Mouse (Mus musculus) megakaryocyte, adult 5-6 weeks (primary cell): ENCODE results near the gene Erc2. TPM values are rescaled to one million over a fixed set of nuclear protein-coding genes. Genes with fewer than 3 reads are reported as not detected.

Experiments used
- ATAC-seq: 2 replicates; pipeline ENCODE4 v1.8.0; 2016; ENCODE audit warnings: mild to moderate bottlenecking, inconsistent platforms; ENCODE audit not compliant: poor library complexity, severe bottlenecking
- total RNA-seq, 2 experiments: library from RNA; stranded (forward) in 1 of 2; stranded (reverse) in 1 of 2; fragments of 153-499, 151-499 nt in 1 of 2; fragments of 221-1000, 200-1000 nt in 1 of 2; gene quantifications; 2 replicates each; pipeline versions ENCODE4 v1.2.3 to v1.2.4; 2015 to 2017

Erc2 gene
- total RNA-seq, 2 experiments from 2014 or later = 0.04 TPM; not detected in 1

DNA sequence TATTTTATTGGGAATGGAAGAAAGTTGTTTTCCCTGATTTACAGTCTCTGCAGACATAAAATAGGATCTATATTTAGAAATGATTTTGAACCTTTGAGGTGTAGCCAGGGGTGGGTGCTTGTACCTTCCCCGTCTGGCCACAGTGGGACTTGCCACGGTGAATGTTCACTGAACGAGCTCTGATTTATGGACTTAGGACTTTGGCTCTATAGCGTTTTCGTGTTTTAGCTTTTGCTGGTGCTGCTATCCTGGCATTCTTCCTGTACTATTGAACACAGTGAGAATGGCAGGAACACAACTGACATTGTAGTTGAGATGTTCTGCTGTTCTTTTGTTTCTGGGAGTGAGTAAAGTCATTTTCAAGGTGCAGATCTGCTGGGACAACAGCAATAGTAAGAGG lies 429.4 kb downstream of the Erc2 start:
- ATAC-seq = no peak

DNA sequence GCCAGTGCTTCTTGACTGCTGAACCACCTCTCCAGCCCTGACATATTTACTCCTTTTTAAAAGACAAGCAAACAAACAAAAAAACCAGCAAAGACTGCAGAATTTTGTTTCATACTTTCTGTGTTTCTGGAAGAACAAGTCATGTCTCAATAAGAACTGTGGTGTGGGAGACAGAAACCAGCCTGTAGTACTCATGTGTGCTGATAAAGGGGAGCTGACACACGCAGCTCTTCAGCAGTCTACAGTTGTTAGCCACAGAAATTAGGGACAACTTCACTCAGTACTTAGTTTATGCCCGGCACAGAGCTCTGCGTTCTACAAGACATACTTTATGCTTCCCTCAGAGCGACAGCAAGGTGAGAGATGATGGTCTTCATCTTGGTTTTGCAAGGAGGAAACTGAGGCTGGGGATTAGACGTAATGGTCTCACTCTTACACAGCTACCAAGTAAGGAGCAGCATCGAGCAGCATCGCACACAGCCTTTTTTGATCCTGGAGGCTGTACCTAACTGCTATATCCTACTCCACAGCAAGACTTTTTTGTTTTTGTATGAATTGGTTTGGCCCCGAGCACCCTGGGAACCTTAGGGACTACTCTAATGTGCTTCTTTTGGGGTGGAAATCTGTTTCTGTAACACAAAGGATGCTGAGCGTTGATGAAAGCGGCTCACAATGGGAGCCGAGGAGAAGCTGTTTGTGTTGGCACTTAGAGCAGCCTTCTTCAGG lies 435.1 kb downstream of the Erc2 start:
- no peak for ATAC-seq

DNA sequence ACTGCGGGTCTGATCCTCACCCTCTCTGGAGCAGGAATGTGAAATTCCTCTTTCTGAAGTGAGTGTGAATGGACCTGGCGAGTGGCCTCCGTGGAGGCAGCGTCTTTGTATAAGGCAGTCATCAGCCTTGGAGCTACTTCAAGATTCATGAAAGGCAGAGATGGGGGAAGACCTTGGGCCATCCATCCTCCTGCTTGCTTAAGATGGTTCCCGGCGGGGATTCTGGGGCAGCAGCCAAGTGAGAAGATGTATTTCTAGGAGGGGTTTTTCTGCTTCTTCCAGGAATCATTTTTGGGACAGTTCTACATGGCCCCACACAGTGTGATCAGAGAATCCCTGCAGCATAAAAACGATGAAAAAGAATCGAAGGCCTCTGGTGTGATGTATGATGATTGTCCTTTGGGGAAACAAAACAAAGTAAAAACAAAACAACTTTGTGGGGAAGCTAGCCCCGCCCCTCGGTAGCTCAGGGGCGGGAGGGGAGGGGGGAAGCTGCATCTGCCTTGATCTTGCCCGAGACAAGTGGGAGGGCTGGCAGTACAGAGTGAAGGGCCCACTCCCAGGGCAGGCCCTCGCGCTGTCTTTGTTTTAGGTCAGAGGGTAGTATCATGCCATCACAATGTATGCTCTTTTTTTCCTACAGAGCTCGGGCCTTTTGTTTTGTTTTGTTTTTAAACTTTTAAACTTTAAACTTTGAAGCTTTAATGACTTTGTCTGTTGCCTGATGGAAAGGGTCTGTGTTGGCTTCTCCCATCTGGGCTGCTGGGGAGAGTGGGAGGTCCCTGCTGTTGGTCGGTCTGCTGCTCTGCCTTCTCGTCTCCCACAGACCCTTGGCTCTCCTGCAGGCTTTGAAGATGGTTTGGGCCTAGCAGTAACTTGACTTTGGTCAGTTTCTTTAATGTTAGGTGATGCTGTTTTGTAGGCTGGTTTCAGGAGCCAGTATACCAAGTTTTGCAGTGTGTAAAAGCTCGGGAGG lies 435.9 kb downstream of the Erc2 start:
- ATAC-seq = no peak

DNA sequence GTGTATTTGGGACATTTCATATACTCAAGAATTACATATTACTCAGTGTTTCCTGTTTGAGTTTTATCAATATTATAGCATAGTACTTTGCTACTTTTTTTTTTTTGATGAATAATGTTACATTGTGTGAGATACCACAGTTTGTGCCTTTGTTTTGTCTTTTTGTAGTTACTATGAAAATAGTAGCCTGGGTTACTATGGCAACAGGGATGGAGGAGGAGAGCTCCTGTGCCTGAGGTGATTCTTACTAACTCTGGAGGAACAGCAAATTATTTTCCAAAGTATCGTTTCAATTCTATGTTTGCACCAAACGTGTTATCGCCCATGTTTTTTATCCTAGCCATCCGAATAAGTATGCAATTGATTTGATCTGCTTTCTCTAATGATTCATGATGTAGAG lies 438.7 kb downstream of the Erc2 start:
- no peak for ATAC-seq

DNA sequence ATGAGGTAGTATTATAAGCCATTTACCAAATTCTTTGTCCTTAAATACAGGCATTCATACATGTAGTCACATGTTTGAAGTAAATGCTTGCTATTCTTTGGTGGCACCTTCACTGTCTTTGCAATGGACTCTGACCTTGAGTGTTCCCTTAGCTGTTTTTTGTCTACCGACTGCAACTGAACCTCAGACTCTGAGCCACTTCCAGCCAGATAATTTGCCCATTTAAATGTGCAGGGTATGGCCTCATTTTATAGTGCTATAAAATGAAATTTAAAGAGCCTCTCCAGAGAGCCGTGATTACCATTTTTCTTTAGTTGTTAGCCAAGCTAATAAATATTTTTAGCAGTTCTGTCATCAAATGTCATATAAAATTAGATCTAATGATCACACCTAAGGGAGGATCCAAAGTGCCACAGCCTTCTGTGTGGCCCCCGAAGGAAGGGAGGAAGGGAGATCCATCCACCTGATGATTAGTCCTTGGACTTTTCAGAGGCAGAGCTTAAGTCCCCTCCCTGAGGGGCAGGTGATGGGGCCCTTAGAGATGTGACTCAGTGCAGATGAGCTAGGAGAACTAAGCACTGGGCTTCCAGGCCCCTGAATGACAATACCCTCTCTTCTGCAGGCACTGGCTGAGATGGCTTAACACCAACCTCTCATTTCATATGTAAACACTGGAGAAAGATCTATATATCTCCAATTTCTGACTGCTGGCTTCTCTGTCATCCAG lies 439.6 kb downstream of the Erc2 start:
- no peak for ATAC-seq

DNA sequence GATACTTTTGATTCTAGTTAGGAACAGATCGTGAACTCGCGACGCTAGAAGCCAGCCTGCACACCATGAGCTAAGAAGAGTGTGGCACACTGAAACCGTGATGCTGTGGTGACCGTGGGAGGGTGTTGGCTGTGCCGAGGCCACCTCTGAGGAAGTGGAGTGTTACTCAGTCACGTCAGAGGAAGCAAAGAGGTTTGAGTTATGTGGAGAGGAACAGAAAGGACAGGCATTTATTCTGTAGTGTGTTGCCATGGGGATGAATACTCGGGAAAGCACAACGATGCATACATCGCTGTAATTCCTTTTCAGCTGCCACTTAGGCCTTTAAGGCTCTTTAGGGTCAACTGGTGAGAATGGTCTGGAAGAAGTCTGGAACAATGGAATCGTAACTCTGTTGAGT lies 445.8 kb downstream of the Erc2 start:
- ATAC-seq = no peak

DNA sequence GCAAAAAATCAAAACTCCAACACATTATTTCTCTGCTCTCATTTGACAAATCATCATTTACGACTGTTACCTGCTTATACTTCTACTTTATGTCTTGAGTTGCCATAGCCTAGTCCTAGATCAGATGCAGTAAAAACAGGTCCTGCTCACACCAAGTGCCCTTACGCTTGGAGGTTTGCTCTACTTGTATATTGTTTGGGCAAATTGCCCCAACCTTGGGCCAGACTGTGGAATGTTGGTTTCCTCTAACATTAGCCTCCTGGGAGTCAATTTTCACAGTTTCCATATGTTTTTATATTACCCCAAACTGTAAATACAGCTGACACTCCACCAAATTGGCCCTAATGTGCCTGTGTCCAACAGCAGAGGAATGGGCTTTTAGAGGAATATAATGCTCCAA lies 447.6 kb downstream of the Erc2 start:
- ATAC-seq = no peak

DNA sequence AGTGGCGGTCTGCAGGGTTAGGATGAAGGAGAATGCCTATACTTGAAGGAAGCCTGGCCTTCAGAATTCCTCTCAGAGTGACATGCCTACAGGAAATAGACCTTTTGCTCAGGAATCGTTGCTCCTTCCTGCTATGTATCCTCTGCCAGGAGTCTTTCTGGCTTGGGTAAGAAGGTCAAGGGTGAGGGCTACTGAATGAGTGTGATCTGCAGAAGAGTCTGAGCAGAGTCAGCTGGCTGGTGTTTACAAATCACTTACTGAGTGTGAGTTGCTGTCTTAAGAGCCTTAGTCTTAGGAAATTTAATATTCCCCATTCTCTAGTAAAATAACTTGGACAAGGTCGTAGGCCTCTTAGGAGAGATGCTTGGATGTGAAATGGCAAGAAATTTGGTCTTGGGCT lies 450.3 kb downstream of the Erc2 start:
- no peak for ATAC-seq

DNA sequence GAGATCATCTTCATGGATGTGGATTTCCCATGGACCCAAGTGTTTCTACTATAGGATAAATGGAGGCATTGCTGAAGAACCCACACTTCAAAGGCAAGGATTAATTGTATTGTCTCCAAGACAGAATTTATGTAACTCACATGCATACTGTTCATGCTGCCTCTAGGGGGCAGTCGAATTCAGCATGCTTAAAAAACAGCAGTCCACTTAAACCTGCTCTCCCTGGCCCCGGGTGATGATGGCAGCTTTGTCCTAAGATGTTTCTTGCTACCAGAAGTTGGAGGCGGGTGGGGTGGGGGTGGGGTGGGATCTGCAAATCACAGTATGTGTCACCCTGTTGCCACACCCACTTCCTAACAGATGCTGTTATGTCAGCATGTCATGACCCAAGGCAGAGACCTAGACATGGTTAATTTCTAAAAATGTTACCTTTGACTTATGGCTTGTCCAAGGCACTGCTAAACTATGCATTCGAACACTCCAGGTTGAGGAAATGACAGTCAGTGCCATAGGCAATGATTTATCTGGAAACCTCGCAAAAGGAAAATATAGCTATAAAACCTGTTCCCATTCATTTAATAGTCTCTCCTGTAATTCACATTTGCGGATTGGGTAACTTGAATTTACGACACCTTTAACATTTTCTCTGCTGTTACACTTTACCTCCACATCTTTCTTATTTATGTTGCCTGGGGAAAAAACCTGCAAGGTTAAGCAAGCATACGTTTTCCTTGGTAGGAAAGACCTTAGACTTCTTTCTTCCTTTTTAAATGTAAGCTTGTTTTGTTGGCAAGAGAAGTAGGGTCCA lies 467.6 kb downstream of the Erc2 start:
- no peak for ATAC-seq

DNA sequence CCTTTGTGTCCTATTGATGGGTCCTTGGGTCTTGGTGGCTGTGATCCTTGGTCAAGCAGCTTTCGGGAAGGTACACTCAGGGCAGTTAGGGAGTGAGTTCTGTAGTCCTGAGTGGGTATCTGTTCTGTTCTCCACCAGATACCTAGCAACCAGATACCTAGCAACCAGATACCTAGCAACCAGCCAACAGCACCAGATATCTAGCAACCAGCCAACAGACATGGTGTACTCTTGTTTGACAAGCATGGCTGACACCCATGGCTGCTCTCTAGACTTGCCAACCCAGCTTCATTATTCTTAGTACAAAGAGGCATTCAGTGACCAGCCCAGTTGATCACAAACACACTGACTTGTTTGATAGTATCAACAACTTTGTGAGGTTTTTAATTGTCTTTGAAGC lies 469.1 kb downstream of the Erc2 start:
- no peak for ATAC-seq

DNA sequence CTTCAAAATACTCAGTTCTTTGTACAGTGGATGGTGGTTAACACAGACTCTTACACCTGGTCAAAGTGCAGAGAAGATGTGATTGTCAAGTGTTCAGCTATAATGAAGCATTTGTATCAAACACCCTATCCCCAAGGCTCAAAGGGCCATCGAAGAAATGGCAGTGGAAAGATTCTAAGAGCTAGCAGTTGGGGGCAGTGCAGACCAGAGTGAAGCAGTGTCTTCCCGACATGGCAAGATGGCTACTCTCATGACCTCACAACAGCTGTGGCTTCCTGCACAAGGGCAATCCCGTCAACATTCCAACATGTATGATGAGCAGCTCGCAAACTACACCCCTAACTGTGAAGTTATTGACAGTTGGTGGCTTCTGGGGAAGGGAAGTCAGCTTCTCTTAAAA lies 471.0 kb downstream of the Erc2 start:
- ATAC-seq = no peak

DNA sequence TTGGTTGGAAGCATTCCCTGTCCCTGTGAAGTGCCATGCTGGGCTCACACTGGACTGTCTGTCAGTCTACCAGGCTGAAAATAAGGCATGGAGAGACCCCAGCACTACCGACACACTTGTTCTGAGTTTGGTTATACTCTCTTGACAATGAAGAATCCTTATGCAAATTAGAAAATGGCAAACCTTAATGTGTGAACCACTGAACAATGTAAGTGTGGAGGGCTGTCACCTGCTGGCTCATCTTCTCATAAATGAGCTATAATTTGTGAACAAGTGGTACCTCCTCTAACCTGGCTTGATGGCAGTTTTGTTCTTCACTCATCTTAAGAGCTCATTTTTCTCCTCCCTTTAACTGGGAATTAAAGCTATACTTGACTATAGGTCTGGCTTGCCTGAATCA lies 471.7 kb downstream of the Erc2 start:
- ATAC-seq = no peak

DNA sequence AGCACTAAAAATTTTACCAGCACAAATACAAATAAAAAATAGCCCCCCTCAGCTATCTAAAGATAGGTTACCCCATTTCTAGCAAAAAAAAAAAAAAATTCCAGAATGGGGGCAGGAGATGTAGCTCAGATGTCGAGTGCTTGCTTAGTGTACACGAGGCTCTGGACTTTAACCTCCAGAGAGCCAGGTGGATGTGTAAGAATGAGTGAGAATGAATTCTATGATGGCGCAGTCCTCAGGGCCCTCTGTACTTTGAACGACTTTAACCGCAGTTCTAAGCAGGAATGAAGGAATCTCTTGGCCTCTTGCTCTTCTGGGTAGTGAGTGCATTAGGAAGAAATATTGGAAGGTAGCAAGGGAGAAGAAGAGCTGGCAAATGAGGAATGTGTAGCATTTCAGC lies 476.9 kb downstream of the Erc2 start:
- no peak for ATAC-seq

DNA sequence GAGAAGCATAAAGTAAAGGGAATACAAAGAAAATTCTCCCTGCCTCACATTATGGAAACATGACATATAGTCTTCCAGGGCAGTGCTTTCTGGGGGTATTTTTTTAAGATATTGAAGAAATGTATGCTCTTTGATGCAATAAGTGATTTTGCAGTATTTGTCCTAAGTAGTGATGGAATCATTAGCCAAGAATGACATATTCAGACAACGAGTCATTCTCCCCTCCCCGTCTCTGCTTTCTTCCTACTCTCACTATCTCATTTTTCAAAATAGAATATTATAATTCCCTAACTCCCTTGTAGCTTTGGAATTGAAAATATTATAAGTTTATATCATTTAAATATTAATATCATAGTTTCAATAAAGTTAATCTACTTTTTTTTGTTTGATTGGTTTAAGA lies 490.9 kb downstream of the Erc2 start:
- no peak for ATAC-seq

DNA sequence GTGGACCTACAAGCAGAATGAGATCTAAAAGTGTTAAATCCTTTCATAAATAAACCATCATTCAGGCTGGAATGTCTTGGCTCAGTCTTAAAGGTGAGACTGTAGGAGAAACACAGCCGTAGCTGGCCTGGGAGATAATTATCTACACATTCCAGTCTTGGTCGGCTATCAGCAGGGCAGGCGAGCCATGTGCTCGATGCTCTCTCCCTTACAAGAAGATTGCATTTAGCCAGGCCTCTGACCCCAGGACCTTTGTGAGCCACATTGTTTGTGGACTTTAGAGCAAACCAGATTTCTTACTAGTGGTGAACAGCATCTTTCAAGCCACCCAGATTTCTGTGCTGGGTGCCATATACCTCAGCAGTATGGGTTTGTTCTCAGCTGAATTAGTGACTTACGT lies 498.6 kb downstream of the Erc2 start:
- no peak for ATAC-seq

DNA sequence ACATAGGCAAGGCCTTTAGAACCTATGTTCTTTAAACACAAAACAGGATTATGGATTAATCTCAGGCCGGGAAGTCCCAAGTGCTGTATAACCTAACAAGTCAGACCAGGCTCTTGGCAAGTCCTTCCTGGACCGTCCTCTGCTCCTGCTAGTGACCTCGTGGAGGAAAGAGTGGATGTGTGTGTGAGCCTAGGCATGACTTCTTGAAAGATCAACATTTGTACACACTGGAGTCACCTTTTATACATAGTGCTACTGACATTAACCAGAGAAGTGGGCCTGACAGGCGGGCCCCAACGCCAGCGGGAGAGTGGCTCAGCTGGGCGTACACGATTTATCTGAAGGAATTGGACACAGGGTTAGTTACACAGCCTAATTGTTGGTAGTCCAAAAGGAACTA lies 504.6 kb downstream of the Erc2 start:
- no peak for ATAC-seq

DNA sequence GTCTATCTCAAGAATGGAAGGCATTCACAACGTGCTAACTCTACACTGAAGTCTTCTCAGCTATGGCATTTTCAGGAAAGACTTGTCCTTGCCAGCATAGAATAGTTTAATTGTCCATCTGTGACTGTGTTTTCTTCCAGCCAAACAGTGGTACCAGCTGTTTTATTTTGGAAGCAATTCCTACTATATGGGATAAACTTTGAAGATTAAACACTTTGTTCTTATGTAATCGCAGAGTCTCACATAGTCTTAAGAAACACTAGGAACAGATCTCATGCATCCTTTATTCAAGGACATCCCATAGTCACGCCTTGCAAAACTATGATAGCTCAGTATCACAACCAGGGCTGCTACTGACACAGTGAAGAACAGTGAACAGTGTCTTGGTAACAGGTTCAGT lies 506.8 kb downstream of the Erc2 start:
- ATAC-seq = no peak

DNA sequence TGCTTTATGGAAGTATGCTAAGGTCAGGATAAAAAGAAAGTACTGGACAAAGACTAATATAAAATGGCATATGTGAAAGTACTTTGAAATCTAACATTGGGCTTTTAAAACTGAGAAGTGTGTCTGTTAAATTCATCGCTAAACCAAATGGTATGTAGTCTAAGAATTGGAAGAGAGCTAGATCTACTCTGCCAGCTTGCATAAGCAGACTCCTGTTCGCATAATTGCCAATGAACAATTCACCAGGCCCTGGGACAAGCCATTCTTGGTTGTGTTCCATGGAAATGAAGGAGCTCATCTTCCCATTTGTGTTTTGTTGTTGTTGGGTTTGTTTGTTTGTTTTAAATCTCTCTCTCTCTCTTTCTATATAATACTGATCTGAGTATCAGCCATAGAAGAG lies 521.8 kb downstream of the Erc2 start:
- no peak for ATAC-seq

DNA sequence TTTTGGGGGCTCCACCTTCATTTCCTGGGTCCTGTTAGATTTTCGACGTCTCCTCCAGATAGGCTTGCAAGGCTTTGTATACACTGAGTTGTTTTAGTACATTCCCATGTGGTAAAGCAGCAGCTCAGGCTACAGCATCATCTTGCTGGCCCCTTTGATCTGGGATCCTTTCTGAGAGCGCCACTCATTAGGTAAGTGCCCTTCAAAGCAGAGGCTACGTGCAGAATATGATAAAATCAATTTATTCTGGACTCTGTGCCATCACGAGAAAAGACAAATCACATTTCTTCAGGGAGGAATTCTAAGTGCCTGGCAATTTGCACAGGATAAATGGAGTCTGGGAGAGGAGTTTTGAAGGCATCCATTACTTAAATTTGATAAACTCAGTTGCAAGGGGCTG lies 525.0 kb downstream of the Erc2 start:
- no peak for ATAC-seq

DNA sequence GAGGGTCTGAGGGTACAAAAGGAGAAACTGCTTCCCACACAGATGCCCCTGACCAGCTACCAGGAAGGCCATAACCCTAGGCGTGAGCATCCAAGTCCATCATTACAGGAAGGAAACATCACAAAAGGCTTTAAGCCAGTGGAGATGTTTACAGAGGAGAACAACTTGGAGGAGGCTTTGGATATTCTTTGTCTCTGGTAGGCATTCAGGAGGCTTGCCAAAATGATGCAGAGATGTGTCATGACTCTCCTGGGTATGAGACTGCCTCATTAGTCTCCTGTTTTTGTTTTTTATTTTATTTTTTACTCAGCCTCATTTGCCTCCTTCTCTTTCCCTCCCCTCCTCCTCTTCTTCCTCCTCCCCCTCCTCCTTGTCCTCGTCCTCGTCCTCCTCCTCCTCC lies 528.7 kb downstream of the Erc2 start:
- ATAC-seq = no peak

DNA sequence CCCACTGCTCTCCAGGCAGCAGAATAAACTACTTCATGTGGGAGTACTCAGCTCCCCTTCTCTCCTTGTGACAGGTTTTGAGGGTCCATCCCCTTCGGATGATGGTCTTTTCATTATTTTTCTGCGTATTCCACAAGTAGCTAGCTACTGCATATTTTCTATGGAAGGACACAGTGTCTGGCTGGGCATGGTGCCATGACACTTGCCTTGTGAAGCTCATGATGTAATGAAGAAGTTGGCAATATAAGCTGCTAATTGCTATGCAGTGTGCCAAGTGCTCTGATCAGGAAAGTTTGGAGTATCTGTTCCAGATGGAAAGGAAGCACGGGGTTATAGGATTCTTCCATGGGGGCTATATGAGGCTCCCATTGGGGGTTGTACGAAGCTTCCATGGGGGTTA lies 533.5 kb downstream of the Erc2 start:
- no peak for ATAC-seq
